Mouse (Mus musculus) hindbrain, embryonic 15.5 days (tissue): ENCODE measurements at regions not wholly inside any gene's neighbourhood (a gene's known extent, or its start where the extent isn't known, plus 50 kb on each side); places are given as distances from the start of the nearest gene placed in this dataset.

ENCODE experiments used
- ATAC-seq: fragments of 200-750 bp; cut with Nextera tagmentation; 2 replicates; pipeline ENCODE4 v1.8.0; 2017; ENCODE audit warnings: low read depth, moderate number of reproducible peaks, moderate TSS enrichment; ENCODE audit not compliant: low FRiP score
- H3K27ac ChIP-seq: fragments of 300-500 bp; sonication (generic); replicated peaks from 2 replicates; pipeline ENCODE4 v1.5.1; 2015; ENCODE audit warnings: mild to moderate bottlenecking, inconsistent platforms
- H3K27me3 ChIP-seq: fragments of 300-500 bp; sonication (generic); 2 replicates; pipeline ENCODE4 v1.6.1; 2015; ENCODE audit warnings: control low read depth, inconsistent platforms
- H3K36me3 ChIP-seq: fragments of 300-500 bp; sonication (generic); 2 replicates; pipeline ENCODE4 v1.6.1; 2015; ENCODE audit warnings: control low read depth, inconsistent platforms
- H3K4me1 ChIP-seq: fragments of 300-500 bp; sonication (generic); replicated peaks from 2 replicates; pipeline ENCODE4 v1.6.1; 2015; ENCODE audit warnings: control low read depth, inconsistent platforms
- H3K4me2 ChIP-seq: fragments of 300-500 bp; sonication (generic); 2 replicates; pipeline ENCODE4 v1.6.1; 2015; ENCODE audit warnings: moderate library complexity, mild to moderate bottlenecking, inconsistent platforms
- H3K4me3 ChIP-seq: fragments of 300-500 bp; sonication (generic); 2 replicates; pipeline ENCODE4 v1.5.1; 2015; ENCODE audit warnings: mild to moderate bottlenecking, inconsistent platforms
- H3K9ac ChIP-seq: fragments of 300-500 bp; sonication (generic); 2 replicates; pipeline ENCODE4 v1.6.1; 2015; ENCODE audit warnings: inconsistent platforms
- H3K9me3 ChIP-seq: fragments of 300-500 bp; sonication (generic); 2 replicates; pipeline ENCODE4 v1.6.1; 2016; ENCODE audit warnings: control low read depth, inconsistent platforms
- WGBS: fragments of 180-500 bp; shearing (Covaris S2); methylation state at CpG from one replicate; pipeline ENCODE4 v1.1.7; 2015; 5-methylcytosine and 5-hydroxymethylcytosine counted together

DNA sequence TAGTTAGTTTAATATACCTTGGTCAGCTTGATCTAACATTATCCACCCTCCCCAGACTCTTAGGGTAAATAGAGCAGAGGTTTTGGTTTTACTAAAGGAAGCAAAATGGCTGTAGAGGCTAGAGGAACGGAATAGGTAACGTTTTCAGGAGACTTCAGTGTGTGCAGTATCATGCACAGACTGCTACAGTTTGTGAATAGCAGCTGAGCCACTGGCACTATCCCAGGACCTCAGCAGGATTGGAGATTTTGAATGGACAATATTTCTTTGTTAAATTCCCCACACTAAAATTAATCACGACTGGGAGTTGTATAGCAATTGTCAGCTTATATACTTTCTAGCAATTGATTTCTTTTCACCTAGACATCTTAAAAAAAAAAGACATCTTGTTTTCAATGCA, 929.7 kb upstream of the Lcorl start:
- 45% methylated on average over 3 of the region's 3 CpGs for WGBS
- H3K27me3 ChIP-seq: no peaks in the 10 kb centered on the region
- no peak overlapping the region for H3K27ac ChIP-seq
- no peak overlapping the region for H3K4me3 ChIP-seq
- H3K9me3 ChIP-seq: no peaks in the 10 kb centered on the region
- no peaks in the 10 kb centered on the region for H3K4me1 ChIP-seq
- no peak overlapping the region for H3K9ac ChIP-seq
- H3K36me3 ChIP-seq: no peaks in the 10 kb centered on the region
- ATAC-seq: no peak
- no peak overlapping the region for H3K4me2 ChIP-seq

DNA sequence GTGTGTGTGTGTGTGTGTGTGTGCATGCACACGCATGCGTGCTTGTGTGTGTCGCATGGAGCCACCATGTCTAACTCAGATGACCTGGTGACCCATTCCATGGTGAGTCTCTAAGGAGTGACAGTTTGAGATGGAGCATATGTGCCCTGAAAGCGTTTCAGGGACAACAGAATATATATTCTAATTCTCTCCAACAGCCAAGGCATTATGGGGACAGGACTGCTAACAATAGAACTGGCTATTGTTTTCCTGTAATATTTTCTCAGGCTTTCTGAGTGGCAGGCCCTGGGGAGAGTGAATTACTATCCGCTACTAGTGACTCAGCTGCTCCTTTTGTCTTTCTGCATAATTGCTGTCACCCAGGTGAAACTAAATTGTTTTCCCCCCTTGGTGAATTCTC, 898.7 kb upstream of the Lcorl start:
- H3K27ac ChIP-seq: no peak overlapping the region
- ATAC-seq: no peak; the same call in 1 of the 2 replicates
- no peak overlapping the region for H3K4me2 ChIP-seq
- H3K9ac ChIP-seq: no peak overlapping the region
- 30% methylated on average over 5 of the region's 5 CpGs for WGBS
- no peaks in the 10 kb centered on the region for H3K9me3 ChIP-seq
- H3K4me1 ChIP-seq: peaks cover 6% of the 10 kb centered on the region; the same call in 1 of the 2 replicates
- H3K36me3 ChIP-seq: no peaks in the 10 kb centered on the region
- H3K27me3 ChIP-seq: no peaks in the 10 kb centered on the region
- no peak overlapping the region for H3K4me3 ChIP-seq

DNA sequence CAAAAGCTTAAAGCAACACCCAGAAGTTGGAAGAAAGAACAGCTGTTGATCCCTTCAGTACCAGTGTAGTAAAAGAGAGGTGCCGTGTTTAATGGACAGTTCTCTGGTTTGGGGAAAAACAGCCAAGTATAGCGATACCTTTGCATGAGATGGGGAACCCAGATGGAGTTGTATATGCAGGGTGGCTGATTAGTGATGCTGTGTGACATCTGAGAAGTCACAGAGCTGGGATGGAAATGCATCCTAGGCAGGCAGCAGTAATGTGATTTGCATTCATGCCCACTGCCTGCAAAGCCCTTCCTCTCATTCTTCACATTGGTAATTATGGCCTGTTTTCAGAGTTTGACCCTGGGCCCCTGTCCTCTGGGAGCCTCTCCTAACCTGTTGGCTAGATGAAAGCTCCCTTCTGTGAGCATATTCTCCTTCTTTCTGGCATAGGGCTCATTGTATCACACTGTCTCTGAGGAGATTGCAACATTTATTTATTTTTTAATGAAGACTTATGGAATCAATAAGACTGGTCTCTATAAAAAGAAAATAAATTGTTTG, 882.7 kb upstream of the Lcorl start:
- Histone ChIP-seq H3K27me3 (no peaks in the 10 kb centered on the region), H3K9ac (no peak overlapping the region), H3K27ac (no peak overlapping the region), H3K4me2 (no peak overlapping the region), H3K4me3 (no peak overlapping the region), H3K9me3 (no peaks in the 10 kb centered on the region), H3K4me1 (no peaks in the 10 kb centered on the region), H3K36me3 (no peaks in the 10 kb centered on the region)
- ATAC-seq: no peak
- 86% methylated on average over 2 of the region's 2 CpGs for WGBS

DNA sequence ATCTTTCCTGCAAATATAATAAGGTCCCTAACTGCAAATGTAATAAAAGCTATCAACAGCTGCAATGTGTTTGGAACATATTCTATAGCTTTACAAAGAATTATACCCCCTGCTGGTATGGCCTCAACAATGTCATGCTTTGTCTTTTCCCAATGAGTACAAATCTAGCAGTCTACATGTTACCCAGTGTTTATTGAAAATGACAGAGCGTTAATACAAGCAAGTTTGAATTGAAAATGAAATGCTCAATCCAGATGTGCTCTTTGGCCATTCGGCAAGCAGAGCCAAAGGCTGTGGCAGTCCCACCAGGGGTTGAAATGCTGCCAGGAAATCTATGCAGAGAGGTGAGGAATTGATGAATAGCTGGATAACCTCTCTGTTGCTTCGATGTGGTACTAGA, 875.1 kb upstream of the Lcorl start:
- Histone ChIP-seq H3K4me1 (no peaks in the 10 kb centered on the region), H3K36me3 (no peaks in the 10 kb centered on the region), H3K4me2 (no peak overlapping the region), H3K9me3 (no peaks in the 10 kb centered on the region), H3K9ac (no peak overlapping the region), H3K4me3 (no peak overlapping the region), H3K27me3 (no peaks in the 10 kb centered on the region), H3K27ac (no peak overlapping the region)
- WGBS: 72% methylated on average over 3 of the region's 3 CpGs
- no peak for ATAC-seq

DNA sequence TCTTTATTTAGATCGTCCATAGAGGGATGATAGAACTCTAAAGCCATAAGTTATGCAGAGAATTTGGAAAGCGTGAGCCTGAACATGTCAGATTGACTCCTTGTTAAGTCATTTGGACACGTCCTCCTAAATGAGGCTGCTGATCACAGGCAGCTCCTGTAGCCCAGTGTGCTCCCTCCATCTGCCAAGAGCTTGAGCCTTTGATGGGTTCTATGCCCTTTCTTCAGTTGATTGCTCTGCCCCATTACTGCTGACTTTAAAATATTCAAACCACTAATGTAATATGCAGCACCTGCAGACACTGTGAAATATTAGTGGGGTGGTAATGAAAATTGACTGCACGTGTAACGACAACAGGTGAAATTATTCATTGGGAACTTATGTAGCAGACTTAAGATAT, 874.6 kb upstream of the Lcorl start:
- Histone ChIP-seq H3K4me3 (no peak overlapping the region), H3K4me2 (no peak overlapping the region), H3K36me3 (no peaks in the 10 kb centered on the region), H3K9me3 (no peaks in the 10 kb centered on the region), H3K4me1 (no peaks in the 10 kb centered on the region), H3K27ac (no peak overlapping the region), H3K27me3 (no peaks in the 10 kb centered on the region), H3K9ac (no peak overlapping the region)
- ATAC-seq: no peak
- 75% methylated on average over 5 of the region's 5 CpGs for WGBS

DNA sequence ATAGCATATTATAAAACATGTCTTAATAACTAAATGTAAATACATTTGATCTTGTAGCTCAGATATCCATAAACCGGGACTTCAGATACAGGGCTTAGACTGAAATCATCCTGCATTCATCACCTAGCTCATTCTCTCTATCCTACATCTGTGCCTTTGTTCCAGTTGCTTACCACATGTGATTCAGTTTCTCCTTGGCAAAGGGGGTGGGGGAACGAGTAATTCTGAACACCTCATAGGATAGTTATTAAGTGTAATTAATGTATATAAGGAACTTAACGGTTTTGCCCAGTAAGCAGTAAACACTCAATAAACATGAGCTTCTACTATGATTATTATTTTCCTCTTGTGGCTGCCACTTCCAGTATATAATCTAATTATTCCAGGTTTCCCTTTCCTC, 873.9 kb upstream of the Lcorl start:
- 59% methylated on average over 3 of the region's 3 CpGs for WGBS
- no peak for ATAC-seq
- Histone ChIP-seq H3K36me3 (no peaks in the 10 kb centered on the region), H3K4me1 (no peaks in the 10 kb centered on the region), H3K27me3 (no peaks in the 10 kb centered on the region), H3K9me3 (no peaks in the 10 kb centered on the region), H3K4me3 (no peak overlapping the region), H3K27ac (no peak overlapping the region), H3K4me2 (no peak overlapping the region), H3K9ac (no peak overlapping the region)

DNA sequence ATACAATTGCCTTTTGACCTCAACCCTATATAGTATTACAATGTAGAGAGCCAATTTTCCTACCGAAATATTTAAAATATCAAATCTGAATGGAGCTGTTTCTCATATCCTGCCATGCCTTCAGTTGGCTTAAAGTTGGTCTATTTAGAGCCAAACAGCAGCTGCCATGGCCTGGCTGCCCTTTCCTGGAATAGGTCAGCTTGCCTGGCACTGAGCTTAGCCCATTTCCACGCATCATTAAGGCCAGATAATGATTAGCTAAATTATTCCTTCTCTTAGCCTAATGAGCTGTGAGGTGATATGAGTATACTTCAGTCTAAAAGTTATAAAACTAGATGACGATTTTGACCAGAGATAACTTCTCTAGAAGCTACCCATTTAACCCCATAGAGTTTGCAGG, 852.2 kb upstream of the Lcorl start:
- H3K4me3 ChIP-seq: no peak overlapping the region
- no peak overlapping the region for H3K27ac ChIP-seq
- H3K4me1 ChIP-seq: no peaks in the 10 kb centered on the region
- no peaks in the 10 kb centered on the region for H3K9me3 ChIP-seq
- no peaks in the 10 kb centered on the region for H3K36me3 ChIP-seq
- H3K9ac ChIP-seq: no peak overlapping the region
- ATAC-seq: no peak
- no peaks in the 10 kb centered on the region for H3K27me3 ChIP-seq
- H3K4me2 ChIP-seq: no peak overlapping the region
- WGBS: 59% methylated on average over 3 of the region's 3 CpGs

DNA sequence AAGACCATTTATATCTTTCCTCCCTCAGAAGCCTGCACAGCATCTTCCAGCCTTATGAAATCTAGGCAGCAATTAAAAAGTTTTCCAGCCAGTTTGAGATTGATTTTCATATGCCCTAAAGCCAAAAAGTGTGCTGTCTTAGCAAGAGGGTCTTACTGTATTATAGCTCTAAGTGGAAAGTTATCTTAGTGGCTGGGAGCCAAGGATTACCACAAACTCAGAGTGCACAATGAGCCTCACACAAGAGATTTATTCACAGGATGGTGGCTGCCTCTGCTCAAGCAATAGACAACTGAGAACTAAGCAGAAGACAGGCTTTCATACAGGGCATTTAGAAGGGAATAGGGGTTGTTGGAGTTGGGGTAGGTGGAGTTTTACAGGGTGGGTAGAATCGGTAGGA, 850.4 kb upstream of the Lcorl start:
- H3K9ac ChIP-seq: no peak overlapping the region
- no peaks in the 10 kb centered on the region for H3K27me3 ChIP-seq
- no peaks in the 10 kb centered on the region for H3K4me1 ChIP-seq
- H3K4me3 ChIP-seq: no peak overlapping the region
- ATAC-seq: no peak
- WGBS: 92% methylated on average over 1 of the region's 1 CpGs
- no peaks in the 10 kb centered on the region for H3K9me3 ChIP-seq
- no peak overlapping the region for H3K27ac ChIP-seq
- H3K36me3 ChIP-seq: no peaks in the 10 kb centered on the region
- no peak overlapping the region for H3K4me2 ChIP-seq

DNA sequence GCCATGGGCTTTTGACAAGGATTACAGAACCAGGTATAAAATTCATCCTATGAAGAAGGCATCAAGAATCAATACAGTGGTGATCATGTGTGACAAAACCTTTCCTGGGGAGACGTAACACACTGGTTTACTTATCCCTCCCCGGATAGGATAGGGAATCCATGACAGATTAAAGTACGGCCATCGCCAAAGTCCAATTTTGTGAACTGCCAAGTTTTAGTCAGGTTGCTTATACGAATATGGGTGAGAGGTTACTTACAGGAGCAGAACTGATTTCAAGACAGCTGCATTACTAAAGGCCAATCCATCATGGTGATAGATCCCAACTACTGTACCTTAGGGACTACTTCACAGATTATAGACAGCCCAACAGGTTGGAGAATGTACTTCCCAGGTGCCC, 849.6 kb upstream of the Lcorl start:
- no peaks in the 10 kb centered on the region for H3K27me3 ChIP-seq
- no peaks in the 10 kb centered on the region for H3K4me1 ChIP-seq
- H3K36me3 ChIP-seq: no peaks in the 10 kb centered on the region
- 91% methylated on average over 5 of the region's 5 CpGs for WGBS
- no peak for ATAC-seq
- H3K9me3 ChIP-seq: no peaks in the 10 kb centered on the region
- no peak overlapping the region for H3K4me2 ChIP-seq
- H3K27ac ChIP-seq: no peak overlapping the region
- H3K9ac ChIP-seq: no peak overlapping the region
- H3K4me3 ChIP-seq: no peak overlapping the region

DNA sequence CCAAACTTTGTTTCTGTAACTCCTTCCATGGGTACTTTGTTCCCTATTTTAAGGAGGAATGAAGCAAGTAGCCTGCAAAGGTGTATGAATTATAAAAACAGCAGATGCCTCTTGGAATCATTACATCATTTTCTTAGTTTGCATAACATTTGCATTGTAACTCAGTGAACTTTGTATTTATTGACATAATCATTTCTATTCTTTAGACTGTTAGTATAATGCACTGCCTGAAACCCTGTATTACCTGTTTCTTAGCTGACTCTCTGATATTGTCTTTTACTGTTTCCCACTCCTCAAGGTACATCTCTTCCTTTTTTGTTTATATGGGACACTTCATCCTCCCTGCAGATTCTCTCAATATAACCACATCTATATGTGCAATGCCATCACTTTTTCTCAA, 820.6 kb upstream of the Lcorl start:
- Histone ChIP-seq H3K27ac (no peak overlapping the region), H3K4me2 (no peak overlapping the region), H3K27me3 (no peaks in the 10 kb centered on the region), H3K4me1 (no peaks in the 10 kb centered on the region), H3K4me3 (no peak overlapping the region), H3K9ac (no peak overlapping the region), H3K36me3 (no peaks in the 10 kb centered on the region), H3K9me3 (no peaks in the 10 kb centered on the region)
- ATAC-seq: no peak

DNA sequence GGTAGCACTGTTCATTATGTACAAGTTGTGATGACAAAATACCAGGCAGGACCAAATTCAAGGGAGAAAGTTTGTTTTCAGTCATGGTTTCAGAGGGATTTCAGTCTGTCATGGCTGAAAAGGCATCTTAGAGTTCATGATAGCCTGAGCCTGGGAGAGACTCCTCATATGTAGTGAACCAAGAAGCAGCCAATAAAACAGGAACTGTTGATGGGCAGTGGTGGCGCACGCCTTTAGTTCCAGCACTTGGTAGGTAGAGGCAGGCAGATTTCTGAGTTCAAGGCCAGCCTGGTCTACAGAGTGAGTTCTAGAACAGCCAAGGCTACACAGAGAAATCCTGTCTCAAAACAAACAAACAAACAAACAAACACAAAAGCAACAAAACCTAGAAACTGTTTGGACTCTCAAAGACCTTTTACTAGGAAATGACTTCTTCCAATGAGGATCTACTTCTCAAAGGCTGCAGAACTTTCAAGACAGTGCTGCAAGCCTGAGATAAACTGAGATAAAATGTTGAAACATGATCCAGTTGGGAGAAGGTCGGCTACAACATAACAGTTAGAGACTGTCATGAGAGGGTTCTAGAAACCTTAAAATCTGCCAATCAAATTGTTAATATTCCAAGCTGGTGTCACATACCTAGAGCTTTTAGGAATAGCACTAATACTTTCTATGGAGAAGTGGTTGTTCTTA, 817.5 kb upstream of the Lcorl start:
- 89% methylated on average over 3 of the region's 3 CpGs for WGBS
- no peak overlapping the region for H3K4me3 ChIP-seq
- no peak for ATAC-seq

DNA sequence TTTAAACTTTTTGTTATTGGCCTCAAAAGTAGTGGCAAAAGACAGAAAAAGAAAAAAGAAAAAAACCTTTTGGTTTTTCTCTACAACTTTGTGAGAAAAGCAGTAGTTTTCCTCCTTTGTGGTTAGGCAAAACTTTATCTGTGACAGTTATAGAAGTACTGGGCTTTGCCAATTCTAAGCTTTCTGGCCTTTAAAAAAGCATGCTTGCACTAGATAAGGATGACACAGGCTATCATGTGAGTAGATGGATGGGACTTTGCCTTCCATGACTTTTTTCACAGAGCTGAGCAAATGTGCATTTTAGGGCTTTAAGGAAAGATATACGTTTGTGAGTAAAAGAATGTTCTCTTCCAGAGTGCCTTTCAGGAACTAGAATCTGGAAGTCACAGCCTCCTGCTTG, 816.0 kb upstream of the Lcorl start:
- Histone ChIP-seq H3K4me2 (no peak overlapping the region), H3K4me3 (no peak overlapping the region), H3K4me1 (no peaks in the 10 kb centered on the region), H3K27ac (no peak overlapping the region), H3K36me3 (no peaks in the 10 kb centered on the region), H3K9ac (no peak overlapping the region), H3K9me3 (no peaks in the 10 kb centered on the region), H3K27me3 (no peaks in the 10 kb centered on the region)
- WGBS: 78% methylated on average over 1 of the region's 1 CpGs
- ATAC-seq: no peak

More for the DNA sequence above, 817.5 kb upstream of the Lcorl start:
- Histone ChIP-seq H3K9me3 (no peaks in the 10 kb centered on the region), H3K27me3 (no peaks in the 10 kb centered on the region), H3K9ac (no peak overlapping the region), H3K4me1 (no peaks in the 10 kb centered on the region), H3K27ac (no peak overlapping the region), H3K4me2 (no peak overlapping the region), H3K36me3 (no peaks in the 10 kb centered on the region)

DNA sequence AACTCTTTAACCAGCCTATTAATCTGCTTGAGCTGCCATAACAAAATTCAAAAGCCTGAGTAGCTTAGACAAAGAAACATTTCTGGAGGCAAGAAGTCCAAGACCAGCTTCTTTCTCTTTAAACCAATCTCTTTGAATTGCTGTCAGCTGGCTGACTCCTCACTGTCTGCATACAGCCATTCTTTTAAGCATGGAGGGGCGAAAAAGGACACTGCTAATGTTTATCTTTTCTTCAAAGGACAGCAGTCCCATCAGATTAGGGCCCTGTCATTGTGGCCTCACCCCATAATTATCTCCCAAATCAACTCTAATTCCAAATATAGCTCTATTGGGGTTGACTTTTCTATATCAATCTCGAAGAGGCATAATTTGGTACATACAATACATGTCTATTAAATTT, 813.1 kb upstream of the Lcorl start:
- no peak overlapping the region for H3K27ac ChIP-seq
- 70% methylated on average over 2 of the region's 2 CpGs for WGBS
- no peak overlapping the region for H3K4me2 ChIP-seq
- no peak overlapping the region for H3K4me3 ChIP-seq
- H3K27me3 ChIP-seq: no peaks in the 10 kb centered on the region
- no peak overlapping the region for H3K9ac ChIP-seq
- no peaks in the 10 kb centered on the region for H3K9me3 ChIP-seq
- no peaks in the 10 kb centered on the region for H3K4me1 ChIP-seq
- no peak for ATAC-seq
- no peaks in the 10 kb centered on the region for H3K36me3 ChIP-seq
